Mouse (Mus musculus): Measurements from ENCODE around the gene Gja3.
"Not testable (repeated sequence)": the region's sequence is repeated elsewhere in the genome, so short reads cannot be mapped to it uniquely, and the experiment has no call there.

Gene Gja3

GRCm38 (mm10) chr14:57034135-57034534 lies 23.8 kb downstream of the Gja3 start:
- ATAC-seq (ENCODE audit: low TSS enrichment) = no peak

- no peak for ATAC-seq (ENCODE audit: low TSS enrichment)
Observed at GRCm38 (mm10) chr14:57032850-57033249, 25.1 kb downstream of the Gja3 start.

DNA sequence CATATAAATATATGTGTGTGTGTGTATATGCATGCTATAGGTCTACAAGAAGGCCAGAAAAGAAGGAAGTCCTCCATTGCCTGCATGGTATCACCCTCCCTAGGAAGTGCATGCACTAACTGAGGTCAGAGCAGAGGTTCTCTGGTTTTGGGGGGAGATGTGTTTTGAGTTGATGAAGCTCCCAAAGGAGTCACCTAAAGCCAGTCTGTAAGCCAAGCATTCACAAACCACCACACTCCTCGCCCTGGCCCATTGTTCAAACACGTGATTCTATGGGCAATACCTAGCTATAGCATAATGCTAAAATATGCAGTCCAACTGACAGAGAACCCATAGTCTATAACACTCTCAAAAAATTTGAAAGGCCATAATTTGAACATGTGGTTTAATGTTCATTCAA lies 39.5 kb downstream of the Gja3 start:
- ATAC-seq (ENCODE audit: low TSS enrichment) = no peak

GRCm38 (mm10) chr14:57016806-57017205 lies 41.1 kb downstream of the Gja3 start:
- ATAC-seq (ENCODE audit: low TSS enrichment) = not testable (repeated sequence)

- ATAC-seq (ENCODE audit: low TSS enrichment) = no peak
Observed at GRCm38 (mm10) chr14:56988621-56989020, 69.3 kb downstream of the Gja3 start.

All from frontal cortex, adult (tissue).